Mouse (Mus musculus) bone marrow macrophage, adult 2 months (primary cell): ENCODE measurements around the gene Rrp8. TPM values are rescaled to one million over a fixed set of nuclear protein-coding genes. Genes with fewer than 3 reads are reported as not detected.
"Not testable (repeated sequence)": the region's sequence is repeated elsewhere in the genome, so short reads cannot be mapped to it uniquely, and the experiment has no call there.

Source experiments
- H3K27ac ChIP-seq: 2 replicates; pipeline ENCODE4 v1.5.1; 2012; ENCODE audit warnings: low read depth, low read length; ENCODE audit not compliant: insufficient read depth
- H3K4me1 ChIP-seq: 2 replicates; pipeline ENCODE4 v1.6.1; 2012; ENCODE audit warnings: low read length; ENCODE audit not compliant: control insufficient read depth, insufficient read depth
- H3K4me3 ChIP-seq: 2 replicates; pipeline ENCODE4 v1.5.1; 2012; ENCODE audit warnings: mild to moderate bottlenecking, low read length, moderate library complexity; ENCODE audit not compliant: insufficient read depth
- CTCF ChIP-seq: IDR thresholded peaks from 2 replicates; pipeline ENCODE4 v1.5.1; 2012; ENCODE audit warnings: low read depth, mild to moderate bottlenecking, low read length, moderate library complexity
- POLR2A ChIP-seq: IDR thresholded peaks from 2 replicates; pipeline ENCODE4 v1.6.1; 2012; ENCODE audit warnings: mild to moderate bottlenecking, low read depth, low read length, borderline replicate concordance
- polyA plus RNA-seq: library from polyadenylated mRNA; stranded (reverse); fragments of >200 nt; gene quantifications from 2 replicates; pipeline ENCODE4 v1.2.4, GENCODE M21; 2012; ENCODE audit not compliant: missing spikeins, insufficient read depth, insufficient read length

The Rrp8 gene
- polyA plus RNA-seq, 1 experiment, result 13.9 TPM

DNA sequence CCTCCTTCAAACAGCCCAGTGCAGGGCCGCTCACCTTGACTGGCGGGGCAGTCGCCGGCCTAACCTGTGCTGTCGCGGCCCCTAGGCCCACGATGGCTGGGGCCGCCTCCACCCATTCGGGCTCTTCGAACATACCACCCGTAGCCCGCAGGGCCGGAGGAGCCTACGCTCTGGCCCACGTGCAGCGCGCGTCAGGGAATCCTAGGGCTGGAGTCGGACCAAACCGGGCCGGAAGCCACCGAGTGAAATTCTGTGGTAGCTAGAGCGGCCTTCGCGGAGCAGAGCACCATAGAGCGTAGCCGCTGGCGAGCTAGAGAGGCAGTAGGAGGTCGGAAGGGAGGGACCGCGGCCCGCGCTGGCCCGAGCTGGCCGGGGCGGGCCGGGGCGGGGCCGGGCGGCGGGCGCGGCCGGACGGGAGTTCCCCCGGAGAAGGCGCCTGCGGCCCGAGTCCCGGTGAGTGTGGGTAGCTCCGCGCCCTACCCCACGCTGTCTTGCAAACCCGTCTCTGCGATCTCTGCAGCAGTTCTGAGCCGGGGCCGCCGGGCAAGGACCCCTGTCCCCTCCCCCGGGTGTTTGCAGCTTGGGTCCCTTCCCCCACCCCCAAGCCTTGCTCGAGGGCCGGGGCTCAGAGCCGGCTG is 802 bp downstream of the Rrp8 start, which contains the start of gene Ilk:
Gene Ilk (plus strand): TSS at position 329 of the 638 bp plus-strand sequence.
- TF ChIP-seq POLR2A (no peak), CTCF (no peak)
- Histone ChIP-seq H3K27ac (peak within 1 kb of the TSS; percentile 70), H3K4me3 (peak within 1 kb of the TSS; percentile 85), H3K4me1 (peaks cover 20% of the 10 kb centered on the region)

GRCm38 (mm10) chr7:105735464-105735863 is 1.7 kb downstream of the Rrp8 start:
- peak overlapping the region; percentile 85 for H3K4me3 ChIP-seq
- not testable (repeated sequence) for H3K27ac ChIP-seq
- peaks cover 20% of the 10 kb centered on the region for H3K4me1 ChIP-seq

DNA sequence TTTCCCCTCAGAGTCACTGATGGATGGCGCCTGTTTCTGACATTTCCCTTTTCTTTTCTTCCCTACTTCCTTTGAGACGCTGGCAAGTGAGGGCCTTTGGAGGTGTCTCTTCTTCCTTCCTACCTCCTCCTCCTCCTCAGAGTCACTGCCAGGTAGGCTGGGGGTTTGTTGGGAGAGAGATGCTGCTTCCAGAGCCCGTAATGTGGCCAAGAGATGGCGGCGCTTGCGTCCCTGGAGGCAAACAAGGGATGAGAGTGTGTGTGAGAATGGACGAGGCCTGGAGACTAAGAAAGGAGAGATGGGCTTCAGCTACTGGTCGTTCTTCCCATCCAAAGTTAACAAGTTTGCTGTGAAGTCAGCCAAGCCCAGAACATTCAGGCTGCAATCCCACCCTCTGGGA is 2.4 kb downstream of the Rrp8 start:
- Histone ChIP-seq H3K4me3 (no peak overlapping the region), H3K27ac (no peak overlapping the region), H3K4me1 (peaks cover 17% of the 10 kb centered on the region)
- TF ChIP-seq POLR2A (no peak), CTCF (no peak)

DNA sequence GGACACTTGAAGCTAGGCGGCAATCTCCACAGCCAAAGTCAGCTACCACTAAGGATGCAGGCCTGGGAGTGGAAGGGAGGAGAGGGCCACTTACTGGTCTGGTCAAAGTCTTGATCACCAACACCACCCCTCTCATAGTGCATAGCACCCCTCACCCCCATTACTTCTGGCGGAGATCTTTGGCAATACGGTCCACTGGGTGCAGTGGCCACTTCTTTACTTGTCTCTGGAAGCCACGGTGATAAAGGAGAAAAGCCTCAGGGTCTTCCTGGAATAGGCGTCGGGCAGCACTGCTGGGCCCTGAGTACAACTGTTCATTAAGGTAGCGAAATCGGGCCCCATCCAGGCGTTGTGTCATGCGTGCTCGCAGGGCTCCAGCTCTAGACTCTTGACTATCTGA is 3.3 kb downstream of the Rrp8 start:
- H3K27ac ChIP-seq, result no peak overlapping the region
- H3K4me3 ChIP-seq, result no peak overlapping the region
- TF ChIP-seq POLR2A (no peak), CTCF (no peak)
- peaks cover 12% of the 10 kb centered on the region for H3K4me1 ChIP-seq

- H3K4me1 ChIP-seq, result no peaks in the 10 kb centered on the region
- H3K4me3 ChIP-seq, result no peak overlapping the region
- H3K27ac ChIP-seq, result no peak overlapping the region
- TF ChIP-seq CTCF (no peak), POLR2A (no peak)
Observed at GRCm38 (mm10) chr7:105728701-105729428, 8.3 kb downstream of the Rrp8 start.

GRCm38 (mm10) chr7:105726980-105727325 is 10.2 kb downstream of the Rrp8 start:
- Histone ChIP-seq H3K27ac (no peak overlapping the region), H3K4me3 (no peak overlapping the region), H3K4me1 (no peaks in the 10 kb centered on the region)
- no peak for TF ChIP-seq POLR2A
- TF ChIP-seq CTCF, result no peak

DNA sequence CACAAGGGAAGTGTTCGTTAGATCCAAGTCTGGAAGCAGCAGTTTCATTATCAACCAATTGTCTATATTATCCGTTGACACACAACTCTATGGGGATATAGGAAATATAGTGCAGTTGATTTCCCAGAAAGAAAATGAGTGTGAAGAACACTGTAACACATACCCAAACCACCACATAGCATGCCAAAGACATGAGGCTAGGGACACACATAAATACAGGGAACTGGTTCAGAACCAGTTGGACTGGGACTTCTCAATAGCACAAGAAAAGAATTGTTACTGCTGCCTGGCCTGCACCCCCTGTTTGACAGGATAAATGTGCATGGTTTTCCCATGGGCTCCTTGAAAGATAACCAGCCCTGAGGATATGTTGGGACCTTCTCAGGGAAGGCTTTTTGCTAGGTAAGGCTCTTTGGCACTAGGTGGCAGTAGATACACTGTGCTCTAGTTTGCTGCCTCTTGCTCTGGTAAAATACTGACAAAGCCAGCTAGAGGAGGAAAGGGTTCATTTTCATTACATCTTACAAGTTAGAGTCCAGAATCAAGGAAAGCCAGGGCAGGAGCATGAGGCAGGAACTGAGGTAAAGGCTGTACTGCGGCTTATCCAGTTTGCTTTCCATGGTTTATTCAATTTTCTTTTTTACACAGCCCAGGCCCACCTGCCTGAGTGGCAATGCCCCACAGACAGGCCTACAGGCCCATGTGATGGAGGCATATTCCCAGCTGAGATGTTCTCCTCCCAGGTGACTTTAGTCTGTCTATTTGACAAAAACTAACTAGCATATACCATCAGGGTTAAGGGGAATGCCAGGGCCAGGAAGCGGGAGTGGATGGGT is 10.8 kb downstream of the Rrp8 start:
- no peaks in the 10 kb centered on the region for H3K4me1 ChIP-seq
- TF ChIP-seq POLR2A (no peak), CTCF (no peak)
- no peak overlapping the region for H3K27ac ChIP-seq
- H3K4me3 ChIP-seq, result no peak overlapping the region

DNA sequence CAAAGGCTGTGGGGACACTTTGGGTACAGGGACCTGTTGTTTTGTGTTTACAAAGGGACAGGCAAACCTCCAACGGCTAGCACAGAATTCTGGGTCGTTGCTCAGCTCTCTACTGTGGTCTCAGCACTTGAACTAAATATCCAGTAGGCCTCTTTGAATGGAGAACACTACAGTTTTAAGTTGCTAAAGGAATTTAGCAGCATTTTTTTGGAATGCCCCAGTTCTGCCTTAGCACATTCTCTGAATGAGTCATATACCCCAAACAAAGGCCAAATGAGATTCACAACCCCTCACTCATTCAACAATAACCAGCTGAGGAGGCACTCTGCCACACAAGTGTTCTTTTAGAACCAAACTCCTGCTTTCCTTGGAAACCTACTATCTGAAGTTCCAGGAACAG is 15.3 kb downstream of the Rrp8 start:
- no peak overlapping the region for H3K4me3 ChIP-seq
- TF ChIP-seq CTCF (no peak), POLR2A (no peak)
- H3K4me1 ChIP-seq, result no peaks in the 10 kb centered on the region
- H3K27ac ChIP-seq, result no peak overlapping the region

GRCm38 (mm10) chr7:105715366-105715765 is 21.8 kb downstream of the Rrp8 start:
- no peak overlapping the region for H3K4me3 ChIP-seq
- no peaks in the 10 kb centered on the region for H3K4me1 ChIP-seq
- no peak for TF ChIP-seq POLR2A
- 0 out of 2 replicates have a peak, but pooled peaks have one; percentile 10 for TF ChIP-seq CTCF
- H3K27ac ChIP-seq, result no peak overlapping the region

- TF ChIP-seq CTCF (no peak), POLR2A (no peak)
- no peak overlapping the region for H3K4me3 ChIP-seq
- H3K27ac ChIP-seq, result no peak overlapping the region
- H3K4me1 ChIP-seq, result no peaks in the 10 kb centered on the region
Observed at GRCm38 (mm10) chr7:105708733-105709132, 28.5 kb downstream of the Rrp8 start.
